Mouse (Mus musculus) ES-E14 (cell line): Measurements from ENCODE around the gene Nedd8.

Experiments
- CHD2 ChIP-seq: IDR thresholded peaks from 2 replicates; pipeline ENCODE4 v1.6.1; 2014; ENCODE audit warnings: mild to moderate bottlenecking, low read depth, low read length, inconsistent platforms
- HCFC1 ChIP-seq: IDR thresholded peaks from 2 replicates; pipeline ENCODE4 v1.6.1; 2012; ENCODE audit warnings: low read length, inconsistent platforms, borderline replicate concordance; ENCODE audit not compliant: insufficient read depth
- ZC3H11A ChIP-seq: IDR thresholded peaks from 2 replicates; pipeline ENCODE4 v1.6.1; 2012; ENCODE audit warnings: low read depth, mild to moderate bottlenecking, inconsistent platforms, low read length, borderline replicate concordance
- ZNF384 ChIP-seq: IDR thresholded peaks from 2 replicates; pipeline ENCODE4 v1.6.1; 2012; ENCODE audit warnings: low read depth, low read length, inconsistent platforms

DNA sequence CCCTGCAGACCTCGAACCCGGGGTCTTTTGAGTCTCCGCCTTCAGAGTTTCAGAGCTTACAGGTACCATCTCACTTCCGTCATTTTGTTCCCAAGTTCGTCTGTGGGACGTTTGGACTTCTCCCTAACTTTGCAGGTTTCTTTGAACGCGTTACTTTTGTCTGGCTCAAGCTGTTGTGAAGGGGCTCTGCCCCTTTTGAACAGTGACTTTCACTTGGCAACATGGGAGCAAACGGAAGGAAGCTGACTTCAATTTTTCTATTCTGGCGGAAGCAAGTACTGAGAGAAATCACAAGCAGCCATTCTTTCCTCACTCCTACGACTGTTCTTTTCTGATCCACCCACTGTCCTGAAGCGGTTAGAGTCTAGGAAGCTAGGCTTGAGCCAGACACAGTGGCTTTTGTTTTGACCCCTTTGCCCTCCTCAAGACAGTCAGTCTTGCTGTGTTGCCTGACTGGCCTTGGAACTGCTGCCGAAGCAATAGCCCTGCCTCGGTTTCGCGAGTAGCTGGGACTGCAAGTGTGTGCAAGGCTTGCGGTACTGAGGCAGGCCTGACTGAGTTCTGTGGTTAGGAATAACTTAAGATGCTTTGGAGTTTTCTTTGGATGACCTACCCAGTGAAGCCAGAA, 27.5 kb downstream of the Nedd8 start:
- no peak for TF ChIP-seq ZC3H11A
- TF ChIP-seq HCFC1 = no peak
- TF ChIP-seq ZNF384 = no peak
- TF ChIP-seq CHD2 = no peak
